Mouse (Mus musculus) kidney, adult 11 months (tissue): ENCODE data around the gene Adcy9.

ENCODE experiments used
- DNase-seq: peaks from one replicate; pipeline ENCODE4 v3.0.0; 2022

The Adcy9 gene

DNA sequence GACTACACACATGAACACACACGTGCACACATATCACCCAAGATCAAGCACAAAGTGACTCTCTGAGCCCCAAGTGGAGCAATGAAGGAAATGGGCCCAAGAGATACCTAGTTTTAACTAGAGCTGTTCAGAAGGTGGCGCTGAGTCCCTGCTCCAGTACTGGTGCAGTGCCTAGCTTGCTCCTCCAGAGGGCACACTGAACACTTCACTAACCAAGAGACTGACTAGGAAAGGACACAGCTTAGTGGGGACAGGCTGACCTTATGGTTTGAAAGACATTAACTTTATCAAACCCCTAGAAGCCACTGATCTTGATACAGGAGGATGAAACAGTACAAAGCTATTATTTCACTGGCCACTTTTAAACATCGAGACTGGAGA, 104.2 kb downstream of the Adcy9 start:
- DNase-seq: peak; percentile 83

DNA sequence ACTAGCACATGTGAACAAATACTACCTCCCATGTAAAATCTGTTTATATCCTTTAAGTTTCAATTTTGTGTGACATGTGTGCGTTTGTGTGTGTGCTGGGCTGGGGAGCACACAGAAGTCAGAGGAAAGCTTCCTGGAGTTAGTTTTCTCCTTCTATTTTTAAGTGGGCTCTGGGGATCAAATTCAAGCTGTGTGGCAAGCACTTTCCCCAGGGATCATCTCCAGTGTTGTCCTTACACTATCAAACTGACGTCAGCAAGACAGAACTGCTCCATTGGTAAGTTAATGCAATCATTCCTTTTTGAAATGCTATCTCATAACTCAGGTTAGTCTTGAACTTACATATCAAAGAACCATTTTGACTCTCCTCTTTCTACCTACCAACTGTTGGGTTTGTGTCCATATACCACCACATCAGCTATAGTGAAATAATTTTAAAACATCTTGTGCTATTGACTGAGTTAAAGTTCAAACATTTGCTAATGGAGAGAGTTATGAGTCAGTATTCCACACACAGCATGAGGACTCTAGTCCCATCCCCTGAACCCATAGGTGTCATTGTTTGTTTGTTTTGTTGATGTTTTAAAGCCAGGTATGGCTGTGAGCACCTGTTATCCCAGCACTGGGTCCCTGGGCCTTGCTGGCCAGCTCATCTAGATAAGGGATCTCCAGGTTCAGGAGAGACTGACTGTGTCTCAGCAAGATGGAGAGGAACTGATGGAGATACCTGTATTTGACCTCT, 104.8 kb downstream of the Adcy9 start:
- DNase-seq: no peak

DNA sequence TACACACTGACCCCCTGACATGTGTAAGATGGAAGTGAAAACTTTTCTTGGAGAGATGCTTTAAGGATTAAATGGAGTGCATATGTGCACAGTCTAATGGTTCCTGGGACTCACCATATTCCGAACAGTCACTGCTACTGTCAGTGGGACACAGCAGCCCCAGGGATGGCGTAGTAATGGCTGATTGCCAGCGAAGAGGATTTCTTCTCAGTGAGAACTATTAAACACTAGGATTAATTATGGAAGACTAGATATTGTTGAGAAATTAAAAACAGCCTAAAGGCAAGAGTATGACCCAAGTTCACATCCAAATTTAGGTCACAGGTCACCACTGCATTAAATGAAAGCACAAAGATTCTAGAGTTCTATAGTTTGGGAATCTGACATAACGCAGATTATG, 105.4 kb downstream of the Adcy9 start:
- DNase-seq: no peak

DNA sequence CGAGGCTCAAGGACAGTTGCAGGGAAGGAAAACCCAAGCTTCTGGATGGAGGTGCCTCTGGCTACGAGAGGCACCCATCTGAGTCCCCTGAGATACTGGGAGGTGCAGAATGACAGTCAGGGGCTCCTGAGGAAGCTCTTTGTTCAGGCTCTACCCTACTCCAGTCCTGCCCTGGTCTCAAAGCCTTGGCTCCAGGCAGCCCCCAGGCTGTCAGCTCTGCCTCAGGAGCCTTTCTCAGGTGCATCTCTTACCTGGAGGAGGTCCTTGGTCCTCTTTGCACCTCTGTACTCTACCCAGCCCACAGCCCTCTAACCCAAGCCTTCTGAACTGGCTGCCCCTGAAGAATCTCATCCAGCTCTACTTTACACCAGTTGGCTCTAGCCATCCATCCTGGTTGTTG, 108.3 kb downstream of the Adcy9 start:
- DNase-seq: no peak

DNA sequence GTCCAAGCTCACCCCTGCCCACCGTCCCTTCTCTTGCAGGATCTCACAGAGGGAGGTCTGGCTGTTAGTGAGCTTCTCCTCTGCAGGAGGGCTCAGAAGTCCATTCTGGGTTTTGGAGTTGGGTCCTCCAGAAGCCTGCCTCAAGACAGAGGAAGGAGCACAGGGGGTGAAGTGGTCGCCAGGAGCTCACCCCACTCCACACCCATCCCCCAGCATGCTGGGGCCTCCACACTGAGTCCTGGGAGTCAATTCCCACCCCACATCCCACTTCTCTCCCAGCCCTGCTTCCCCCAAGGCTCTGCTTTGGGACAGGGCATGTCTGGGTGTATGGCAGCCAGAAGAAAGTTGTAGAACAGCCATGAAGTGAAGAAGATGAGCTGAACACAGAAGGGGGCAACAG, 108.7 kb downstream of the Adcy9 start:
- no peak for DNase-seq

DNA sequence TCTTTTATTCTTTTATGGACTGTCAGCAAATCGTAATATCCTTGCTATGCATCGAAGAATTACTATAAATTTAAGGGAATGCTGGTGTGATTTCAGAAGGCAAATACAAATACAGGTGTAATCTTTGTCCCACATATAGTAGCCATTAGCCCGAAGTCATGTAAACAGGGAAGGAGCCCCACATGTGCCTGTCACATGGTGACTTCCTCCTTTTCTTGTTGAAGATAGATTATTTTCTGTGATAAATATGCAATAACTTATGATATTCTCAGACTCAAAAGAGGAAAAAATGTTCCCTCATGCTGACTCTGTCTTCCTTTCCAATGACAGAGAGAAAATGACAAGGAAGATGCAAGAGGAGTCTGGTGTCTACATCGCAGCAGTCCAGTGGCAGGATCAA, 112.5 kb downstream of the Adcy9 start:
- no peak for DNase-seq

- DNase-seq: peak; percentile 38
Measured at GRCm38 (mm10) chr16:4304176-4304922, 115.9 kb downstream of the Adcy9 start.

DNA sequence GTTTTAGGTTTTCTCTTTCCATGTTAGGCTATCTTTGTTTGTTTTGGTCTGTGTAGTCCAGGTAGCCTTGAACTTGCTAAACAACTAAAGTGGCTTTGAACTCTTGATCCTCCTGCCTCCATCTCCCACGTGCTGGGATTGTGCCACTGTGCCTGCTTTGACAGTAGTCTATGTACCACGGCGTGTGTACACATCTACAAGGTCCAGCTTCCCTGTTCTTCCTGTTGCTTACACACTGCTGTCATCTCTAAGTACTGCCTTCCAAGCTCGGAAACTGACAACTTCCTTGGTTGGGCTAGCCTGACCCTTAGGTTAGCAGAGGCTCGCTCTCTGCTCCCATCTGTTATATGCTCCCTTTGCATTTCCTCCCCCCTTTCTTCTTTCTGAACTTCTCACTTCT, 116.7 kb downstream of the Adcy9 start:
- DNase-seq: no peak

DNA sequence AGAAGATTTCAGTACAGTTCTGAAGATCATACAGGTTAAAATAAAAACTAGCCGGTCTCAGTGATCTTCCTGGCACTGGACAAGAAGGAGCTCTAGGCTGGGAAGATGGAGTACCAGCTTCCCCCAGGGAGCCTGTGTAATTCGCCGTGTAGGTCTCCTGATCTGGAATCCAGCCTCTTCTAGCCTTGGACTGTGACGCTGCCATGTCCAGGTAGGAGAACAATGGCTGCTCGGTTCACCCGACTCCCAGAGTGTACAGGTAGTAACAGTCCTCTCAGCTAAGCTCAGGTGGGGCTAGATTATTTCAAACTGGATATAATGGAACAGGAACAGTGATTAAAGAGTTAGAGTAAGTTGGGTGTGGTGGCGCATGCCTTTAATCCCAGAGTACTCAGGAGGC, 120.0 kb downstream of the Adcy9 start:
- DNase-seq: no peak

GRCm38 (mm10) chr16:4293259-4293658, 127.0 kb downstream of the Adcy9 start:
- no peak for DNase-seq

DNA sequence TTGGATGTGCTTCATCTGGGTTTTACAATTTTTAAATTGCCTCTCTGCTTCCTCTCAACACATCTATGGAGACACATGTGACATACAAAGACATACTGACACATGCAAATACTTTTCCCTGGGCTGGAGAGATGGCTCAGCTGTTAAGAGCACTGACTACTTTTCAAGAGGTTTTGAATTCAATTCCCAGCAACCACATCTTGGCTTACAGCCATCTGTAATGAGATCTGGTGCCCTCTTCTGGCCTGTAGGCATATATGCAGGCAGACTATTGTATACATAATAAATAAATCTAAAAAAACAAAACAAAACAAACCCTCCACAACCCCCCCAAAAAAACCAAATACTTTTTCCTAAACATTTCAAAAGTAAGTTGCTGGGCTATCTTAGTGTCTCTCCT, 130.8 kb downstream of the Adcy9 start:
- DNase-seq: no peak

- no peak for DNase-seq
Measured at GRCm38 (mm10) chr16:4286593-4286992, 133.7 kb downstream of the Adcy9 start.

DNA sequence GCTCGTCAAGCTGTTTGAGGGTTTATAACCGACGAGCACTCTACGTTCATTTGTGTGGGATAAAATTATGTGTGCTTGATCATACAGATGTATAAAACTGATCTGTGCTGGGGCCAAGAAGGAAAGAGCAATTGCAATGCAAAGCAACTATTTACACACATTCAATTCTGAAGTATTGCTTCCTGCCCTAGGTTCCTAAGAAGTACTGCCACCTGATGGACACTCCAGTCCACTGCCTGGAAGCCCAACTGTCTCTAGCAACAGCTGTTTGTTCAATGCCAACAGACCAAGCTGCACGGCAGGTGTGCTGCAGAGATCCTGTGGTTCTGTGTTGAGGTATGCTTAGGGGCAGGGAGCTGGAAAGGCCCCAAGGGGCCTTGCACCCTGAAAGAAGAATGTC, 135.0 kb downstream of the Adcy9 start:
- DNase-seq: peak; percentile 21

DNA sequence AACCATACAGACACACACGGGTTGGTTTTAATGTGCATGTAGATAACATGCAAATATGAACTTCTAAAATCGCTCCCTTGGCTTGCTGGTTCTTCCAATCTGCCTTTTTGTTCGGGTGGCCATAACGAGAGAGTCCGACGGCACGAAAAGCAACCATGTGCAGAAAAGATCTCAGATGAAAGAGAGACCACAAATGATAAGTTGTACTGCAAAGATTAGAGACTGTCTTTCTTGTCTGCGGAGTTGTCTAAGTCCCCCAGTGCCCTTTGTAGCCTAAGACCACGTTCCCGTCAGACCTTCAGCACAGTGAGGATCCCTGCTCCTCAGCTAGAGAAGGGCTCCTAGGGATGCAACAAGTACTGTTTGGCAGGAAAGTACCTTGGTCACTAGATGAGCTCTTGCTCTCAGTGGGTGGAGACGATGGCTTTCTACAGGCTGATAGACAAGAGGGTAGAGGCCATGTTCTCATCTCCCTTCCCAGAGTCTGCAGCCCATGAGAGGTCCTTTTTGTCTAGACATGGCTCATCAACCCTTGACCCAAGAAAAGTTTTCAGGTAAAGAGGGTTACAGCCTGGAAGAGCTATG, 136.9 kb downstream of the Adcy9 start:
- DNase-seq: no peak

GRCm38 (mm10) chr16:4281470-4281869, 138.8 kb downstream of the Adcy9 start:
- DNase-seq: no peak

DNA sequence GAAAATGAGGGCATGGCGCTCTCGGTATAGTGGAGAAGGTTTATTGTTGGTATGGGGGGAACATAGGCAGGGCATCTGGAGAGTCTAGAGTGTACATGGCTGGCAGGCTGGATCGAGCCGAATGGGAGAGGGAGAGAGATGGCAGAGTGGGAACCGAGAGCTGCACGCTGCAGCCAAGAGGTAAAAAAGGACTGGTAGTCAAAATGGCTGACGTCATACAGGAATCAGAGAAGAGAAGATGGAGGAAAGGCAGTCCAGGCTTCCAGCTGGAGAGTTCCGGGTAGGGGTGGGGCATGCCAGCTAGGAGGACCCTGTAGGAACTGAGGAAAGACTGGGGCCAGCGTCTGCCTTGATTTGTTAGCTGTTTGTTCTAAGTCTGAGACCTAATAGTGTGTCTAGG, 139.3 kb downstream of the Adcy9 start:
- DNase-seq: no peak

DNA sequence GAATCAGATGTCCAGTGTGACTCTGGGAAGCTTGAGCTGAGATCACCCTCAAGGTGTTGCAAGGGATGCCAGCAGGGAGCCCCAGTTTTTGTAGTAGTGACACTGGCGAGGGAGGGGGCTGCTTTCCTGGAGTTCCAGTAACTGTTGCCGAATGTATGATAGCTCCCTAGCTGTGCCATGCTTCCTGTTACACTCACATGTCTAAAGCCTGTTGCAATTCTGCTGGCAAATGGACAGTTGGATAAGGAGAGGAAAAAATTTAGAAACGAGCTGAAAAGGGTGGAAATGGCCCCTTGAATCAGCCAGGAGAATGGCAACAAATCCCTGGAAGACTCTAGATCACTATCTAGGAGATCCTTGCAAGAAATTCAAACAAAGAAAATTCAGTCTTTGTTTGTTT, 140.7 kb downstream of the Adcy9 start:
- no peak for DNase-seq

- DNase-seq: no peak
Measured at GRCm38 (mm10) chr16:4276621-4277020, 143.7 kb downstream of the Adcy9 start.

GRCm38 (mm10) chr16:4276151-4276550, 144.1 kb downstream of the Adcy9 start:
- no peak for DNase-seq

DNA sequence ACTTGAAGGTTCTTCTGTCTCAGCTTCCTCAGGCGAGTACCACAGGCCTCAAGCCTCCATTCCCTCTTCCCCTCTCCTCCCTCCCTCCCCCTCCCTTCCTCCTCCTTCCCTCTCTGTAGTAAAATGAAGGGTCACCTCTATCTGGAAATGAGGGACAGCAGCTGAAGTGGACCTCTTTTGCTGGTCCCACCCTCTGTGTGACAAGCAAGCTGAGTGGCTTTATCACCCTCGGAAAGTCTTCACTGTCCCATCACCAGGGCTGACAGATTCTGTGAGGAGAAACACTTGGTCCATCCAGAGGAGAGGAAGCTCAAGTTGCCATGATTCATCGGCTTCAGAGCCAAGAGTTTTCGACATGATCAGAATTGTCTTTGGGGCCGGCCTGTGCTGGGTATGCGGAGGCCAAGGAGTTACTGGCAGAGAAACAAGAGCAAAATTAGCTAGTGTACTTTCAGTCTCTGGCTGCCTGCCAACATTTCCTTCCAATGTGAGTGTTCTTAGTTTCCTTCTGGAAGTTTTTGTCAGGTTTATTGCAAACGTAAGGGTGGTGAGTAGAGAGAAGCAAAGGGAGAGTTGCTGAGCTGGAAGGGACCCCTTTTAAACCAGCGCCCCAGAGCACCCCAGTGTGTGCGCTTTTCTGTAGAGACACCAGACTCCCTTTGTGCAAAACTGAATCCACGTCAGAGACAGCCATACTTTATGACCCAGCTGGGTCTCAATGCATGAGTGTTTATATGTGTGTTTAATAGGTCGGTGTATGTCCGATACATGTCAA, 146.4 kb downstream of the Adcy9 start:
- peak; percentile 43 for DNase-seq

DNA sequence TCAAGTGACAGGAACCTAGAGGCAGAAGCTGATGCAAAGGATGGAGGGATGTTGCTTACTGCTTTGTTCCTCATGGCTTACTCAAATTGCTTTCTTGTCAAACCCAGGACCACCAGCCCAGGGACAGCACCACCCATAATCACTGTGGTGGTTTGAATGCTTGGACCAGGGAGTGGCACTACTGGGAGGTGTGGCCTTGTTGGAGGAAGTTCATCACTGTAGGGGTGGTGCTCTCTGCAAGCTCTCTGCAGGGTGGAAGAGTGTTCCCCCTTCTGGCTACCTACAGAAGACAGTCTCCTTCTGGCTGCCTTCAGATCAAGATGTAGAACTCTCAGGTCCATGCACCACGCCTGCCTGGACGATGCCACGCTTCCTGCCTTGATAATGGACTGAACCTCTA, 148.0 kb downstream of the Adcy9 start:
- DNase-seq: no peak

- no peak for DNase-seq
Measured at GRCm38 (mm10) chr16:4270911-4271310, 149.4 kb downstream of the Adcy9 start.

- peak; percentile 65 for DNase-seq
Measured at GRCm38 (mm10) chr16:4267857-4268666, 152.2 kb downstream of the Adcy9 start.
